Mouse (Mus musculus) heart, adult 2 months (tissue): Measurements from ENCODE around the gene Tdg. TPM values are rescaled to one million over a fixed set of nuclear protein-coding genes. Genes with fewer than 3 reads are reported as not detected.
"Not testable (repeated sequence)": the region's sequence is repeated elsewhere in the genome, so short reads cannot be mapped to it uniquely, and the experiment has no call there.

Experiments
- DNase-seq, 2 experiments: peaks; one replicate each; pipeline ENCODE4 v3.0.0; 2021
- H3K27ac ChIP-seq: fragments of 200-600 bp; 2 replicates; pipeline ENCODE4 v1.8.1; 2022
- H3K27me3 ChIP-seq: fragments of 200-500 bp; 2 replicates; pipeline ENCODE4 v1.6.1; 2012; ENCODE audit warnings: mild to moderate bottlenecking, low read length, inconsistent platforms, mixed read lengths; ENCODE audit not compliant: control insufficient read depth, insufficient read depth
- H3K36me3 ChIP-seq: fragments of 200-500 bp; 2 replicates; pipeline ENCODE4 v1.6.1; 2012; ENCODE audit warnings: low read length, inconsistent platforms; ENCODE audit not compliant: control insufficient read depth, insufficient read depth
- H3K4me1 ChIP-seq: fragments of 200-500 bp; 2 replicates; pipeline ENCODE4 v1.6.1; 2011; ENCODE audit warnings: low read length; ENCODE audit not compliant: control insufficient read depth, insufficient read depth
- H3K4me3 ChIP-seq: fragments of 200-600 bp; 2 replicates; pipeline ENCODE4 v1.8.1; 2022
- H3K79me2 ChIP-seq: fragments of 200-500 bp; replicated peaks from 2 replicates; pipeline ENCODE4 v1.6.1; 2012; ENCODE audit warnings: mild to moderate bottlenecking, inconsistent platforms, low read length, moderate library complexity, mixed read lengths; ENCODE audit not compliant: control insufficient read depth, insufficient read depth
- H3K9ac ChIP-seq: fragments of 200-500 bp; 2 replicates; pipeline ENCODE4 v1.6.1; 2012; ENCODE audit warnings: low read depth, mild to moderate bottlenecking, control low read depth, inconsistent platforms, low read length, mixed read lengths
- CTCF ChIP-seq: fragments of 200-600 bp; IDR thresholded peaks from 2 replicates; pipeline ENCODE4 v1.8.1; 2022; ENCODE audit warnings: antibody characterized with exemption, mild to moderate bottlenecking, moderate library complexity
- EP300 ChIP-seq: fragments of 200-500 bp; IDR thresholded peaks from 2 replicates; pipeline ENCODE4 v1.6.1; 2011; ENCODE audit warnings: low read depth, low read length, control low read depth; ENCODE audit not compliant: insufficient read depth
- POLR2A ChIP-seq: fragments of 200-500 bp; IDR thresholded peaks from 2 replicates; pipeline ENCODE4 v1.6.1; 2011; ENCODE audit warnings: mild to moderate bottlenecking, low read depth, low read length, control low read depth; ENCODE audit not compliant: insufficient read depth
- WGBS: fragments of 180-500 bp; shearing (Covaris S2); methylation state at CpG from one replicate; pipeline ENCODE4 v1.1.7; 2018; 5-methylcytosine and 5-hydroxymethylcytosine counted together
- intact Hi-C: fragments of 180-260 bp; cut with DNase I; formaldehyde crosslinking; loops from one replicate; pipeline ENCODE4 v1.15.1; 2025
- long read RNA-seq: library from polyadenylated mRNA; stranded (forward); transcript quantifications from one replicate; pipeline ENCODE4 v2.0.0, GENCODE M21; 2021
- polyA plus RNA-seq: library from polyadenylated mRNA; depleted of rRNA; stranded (reverse); fragments of >200 nt; gene quantifications from 2 replicates; pipeline ENCODE4 v1.2.3, GENCODE M21; 2012; rRNA removed
- total RNA-seq, 2 experiments: library from RNA; stranded (reverse); gene quantifications; 2 replicates each; pipeline ENCODE4 v1.2.3; 2021

Tdg gene
- 10 to 100 TPM in 1 of 2 experiments, 1 to 10 TPM in 1; 9.8 to 11.1 TPM for total RNA-seq
- 10.5 and 16.7 TPM in 2 replicates for polyA plus RNA-seq
- long read RNA-seq, transcript Tdg-208 (10 exons, 3,502 nt): major isoform, 8 of 11 reads
- long read RNA-seq, partial matches to known transcripts: 0 of 11 reads
- long read RNA-seq, other reads (novel, unspliced or antisense): 3 of 11 reads

GRCm38 (mm10) chr10:82629586-82630255, at the start of gene Tdg:
Gene Tdg, plus strand, starts transcription at chr10:82629828.
- not testable (repeated sequence) for H3K27me3 ChIP-seq, H3K79me2 ChIP-seq, H3K4me1 ChIP-seq, H3K36me3 ChIP-seq
- DNase-seq: peak; percentile 89 to 95
- H3K9ac ChIP-seq: peak within 1 kb of the TSS; percentile 84
- intact Hi-C loops: loop anchor here (5.0 kb wide), 1 partner anchor 133 kb away; the partner anchor contains the start of gene Nfyb
- WGBS: under 1% methylated on average over 56 of the region's 78 CpGs
- H3K27ac ChIP-seq: peak within 1 kb of the TSS; percentile 88
- peak within 1 kb of the TSS; percentile 87 for H3K4me3 ChIP-seq
- TF ChIP-seq POLR2A: peak; percentile 82

- H3K27me3 ChIP-seq, H3K4me3 ChIP-seq, DNase-seq, intact Hi-C loops, H3K79me2 ChIP-seq, H3K9ac ChIP-seq, H3K4me1 ChIP-seq, H3K36me3 ChIP-seq, H3K27ac ChIP-seq: not testable (repeated sequence)
- WGBS: 83% methylated on average over 9 of the region's 9 CpGs
Measured at GRCm38 (mm10) chr10:82589673-82590072, 40.0 kb upstream of the Tdg start.

GRCm38 (mm10) chr10:82594421-82594820, 35.2 kb upstream of the Tdg start:
- H3K4me3 ChIP-seq, H3K9ac ChIP-seq, H3K79me2 ChIP-seq, DNase-seq, intact Hi-C loops, H3K4me1 ChIP-seq, H3K27ac ChIP-seq, H3K36me3 ChIP-seq, H3K27me3 ChIP-seq: not testable (repeated sequence)
- 63% methylated on average over 4 of the region's 4 CpGs for WGBS

GRCm38 (mm10) chr10:82622235-82622634, 7.4 kb upstream of the Tdg start:
- Histone ChIP-seq H3K27ac (peak overlapping the region; percentile 89), H3K79me2 (no peaks in the 10 kb centered on the region), H3K4me1 (no peaks in the 10 kb centered on the region), H3K27me3 (no peaks in the 10 kb centered on the region), H3K4me3 (peak overlapping the region; percentile 70), H3K9ac (peak overlapping the region; percentile 86), H3K36me3 (no peaks in the 10 kb centered on the region)
- no peak for TF ChIP-seq EP300
- TF ChIP-seq CTCF: no peak
- no peak for TF ChIP-seq POLR2A
- 21% methylated on average over 9 of the region's 9 CpGs for WGBS
- no peak for DNase-seq
- intact Hi-C loops: no loop called here

GRCm38 (mm10) chr10:82622671-82623552, 6.7 kb upstream of the Tdg start, which contains the start of gene 1190007I07Rik:
Gene 1190007I07Rik, minus strand, starts transcription at chr10:82623228.
- Histone ChIP-seq H3K4me3 (peak within 1 kb of the TSS; percentile 70), H3K9ac (peak within 1 kb of the TSS; percentile 86), H3K36me3 (no peaks in the 10 kb centered on the region), H3K79me2 (no peaks in the 10 kb centered on the region), H3K4me1 (no peaks in the 10 kb centered on the region), H3K27ac (peak within 1 kb of the TSS; percentile 89), H3K27me3 (no peaks in the 10 kb centered on the region)
- under 1% methylated on average over 59 of the region's 61 CpGs for WGBS
- intact Hi-C loops: no loop called here
- DNase-seq: peak; percentile 89 to 90
- TF ChIP-seq CTCF (0 out of 2 replicates have a peak, but pooled peaks have one; percentile 18), POLR2A (peak; percentile 83), EP300 (peak; percentile 86)

GRCm38 (mm10) chr10:82623553-82623932, 6.1 kb upstream of the Tdg start:
- peak overlapping the region; percentile 70 for H3K4me3 ChIP-seq
- H3K36me3 ChIP-seq, H3K4me1 ChIP-seq, DNase-seq, H3K27me3 ChIP-seq, H3K79me2 ChIP-seq, intact Hi-C loops: not testable (repeated sequence)
- WGBS: 4% methylated on average over 2 of the region's 2 CpGs
- H3K9ac ChIP-seq: peak overlapping the region; percentile 34; the same call in 1 of the 2 replicates
- H3K27ac ChIP-seq: peak overlapping the region; percentile 89
